9 mouse cellular contexts compared by ENCODE assay signal in genomic region chr1:148993586-148993985, GRCm38 (mm10).
DNase-seq lines count a peak whose midpoint lies in the region; ATAC-seq and TF ChIP-seq lines count a peak whose summit lies in the region.
"Had no signal": no experiment of that assay in that cellular context is flagged by ENCODE, and none has a peak within 500 bp of the region (broad histone marks: within the 10 kb centered on the region; RNA-seq: fewer than 3 reads in every experiment).

No protein-coding gene starts in this region.

- TF ChIP-seq EP300 in heart, adult 2 months (IDR thresholded peaks at IDR 0.05; ENCODE audit: insufficient read depth, low read depth, low read length), result no peak

- peak; percentile 71; the same call in 1 of the 2 replicates for ATAC-seq in midbrain, embryonic 11.5 days (ENCODE audit: low FRiP score)
- no peak for ATAC-seq in midbrain, embryonic 16.5 days

- intact Hi-C loops in heart, adult 2 months (cut with DNase I), result no loop called here
- intact Hi-C loops in heart, postnatal 36 days (cut with DNase I), result no loop called here

- no peak overlapping the region for H3K27ac ChIP-seq in heart, adult 2 months
- H3K27ac ChIP-seq in midbrain, embryonic 11.5 days (ENCODE audit: low read depth, low read length), result no peak overlapping the region
- no peak overlapping the region for H3K27ac ChIP-seq in midbrain, embryonic 16.5 days (ENCODE audit: low read length)

- 58% methylated on average over 1 of the region's 1 CpGs for WGBS in heart, adult 2 months
- 61% methylated on average over 1 of the region's 1 CpGs for WGBS in midbrain, embryonic 11.5 days
- 56% methylated on average over 1 of the region's 1 CpGs for WGBS in midbrain, embryonic 16.5 days

- H3K79me2 ChIP-seq in heart, adult 2 months (replicated peaks; ENCODE audit: control insufficient read depth, insufficient read depth, low read length), result no peaks in the 10 kb centered on the region

- H3K27me3 ChIP-seq in heart, adult 2 months (ENCODE audit: control insufficient read depth, insufficient read depth, low read length), result no peaks in the 10 kb centered on the region
- H3K27me3 ChIP-seq in midbrain, embryonic 11.5 days (ENCODE audit: control insufficient read depth, insufficient read depth, low read length), result no peaks in the 10 kb centered on the region
- no peaks in the 10 kb centered on the region for H3K27me3 ChIP-seq in midbrain, embryonic 16.5 days (ENCODE audit: control insufficient read depth, insufficient read depth, low read depth, low read length)
- H3K27me3 ChIP-seq: megakaryocyte, embryonic 14.5 days had no signal

- H3K36me3 ChIP-seq in heart, adult 2 months (ENCODE audit: control insufficient read depth, insufficient read depth, low read length), result no peaks in the 10 kb centered on the region
- no peaks in the 10 kb centered on the region for H3K36me3 ChIP-seq in midbrain, embryonic 11.5 days (ENCODE audit: control insufficient read depth, insufficient read depth, low read length)
- H3K36me3 ChIP-seq in midbrain, embryonic 16.5 days (ENCODE audit: control insufficient read depth, insufficient read depth, low read length), result no peaks in the 10 kb centered on the region

- peak; percentile 71 for TF ChIP-seq CTCF in heart, adult 2 months (IDR thresholded peaks at IDR 0.05)

- no peaks in the 10 kb centered on the region for H3K9me3 ChIP-seq in midbrain, embryonic 11.5 days (ENCODE audit: control insufficient read depth, low read length)
- H3K9me3 ChIP-seq in midbrain, embryonic 16.5 days (replicated peaks; ENCODE audit: control insufficient read depth, low read length, poor library complexity, severe bottlenecking), result no peaks in the 10 kb centered on the region

- no peak overlapping the region for H3K9ac ChIP-seq in heart, adult 2 months (ENCODE audit: low read depth, low read length)
- H3K9ac ChIP-seq in midbrain, embryonic 11.5 days (ENCODE audit: low read length), result no peak overlapping the region
- H3K9ac ChIP-seq in midbrain, embryonic 16.5 days (ENCODE audit: low read depth, low read length), result no peak overlapping the region

- no peak overlapping the region for H3K4me3 ChIP-seq in heart, adult 2 months
- no peak overlapping the region for H3K4me3 ChIP-seq in midbrain, embryonic 11.5 days (ENCODE audit: low read depth, low read length)
- no peak overlapping the region for H3K4me3 ChIP-seq in midbrain, embryonic 16.5 days (ENCODE audit: low read depth, low read length)
- H3K4me3 ChIP-seq: megakaryocyte, embryonic 14.5 days had no signal

- no peak overlapping the region for H3K4me2 ChIP-seq in midbrain, embryonic 11.5 days
- no peak overlapping the region for H3K4me2 ChIP-seq in midbrain, embryonic 16.5 days (ENCODE audit: low read length)

- no peak for TF ChIP-seq POLR2A in heart, adult 2 months (IDR thresholded peaks at IDR 0.05; ENCODE audit: insufficient read depth, low read depth, low read length)

- no peak for DNase-seq in heart, adult 2 months
- DNase-seq in heart, postnatal 36 days, result no peak
- DNase-seq in midbrain, embryonic 11.5 days (ENCODE audit: low spot score, missing footprints), result no peak
- DNase-seq in embryo, embryonic 10.5 days (ENCODE audit: low spot score), result peak; percentile 60
- DNase-seq in retina, adult 2 months (ENCODE audit: low read depth, low spot score), result peak; percentile 6
- no peak for DNase-seq in ovary, adult 18-20 months (ENCODE audit: low spot score)
- DNase-seq in right cerebral cortex, postnatal 36 days (ENCODE audit: low spot score in 2 of 2), result no peak

- H3K4me1 ChIP-seq in heart, adult 2 months (ENCODE audit: control insufficient read depth, insufficient read depth, low read length), result no peaks in the 10 kb centered on the region
- H3K4me1 ChIP-seq in midbrain, embryonic 11.5 days (ENCODE audit: control insufficient read depth, insufficient read depth, low read length), result no peaks in the 10 kb centered on the region
- H3K4me1 ChIP-seq in midbrain, embryonic 16.5 days (ENCODE audit: control insufficient read depth, insufficient read depth, low read length), result no peaks in the 10 kb centered on the region
- H3K4me1 ChIP-seq: megakaryocyte, embryonic 14.5 days had no signal

Comparison
In these comparisons a context has a peak if more than half of its experiments do, and no peak if none do; other contexts are left out.
1. DNase-seq: peak in embryo, embryonic 10.5 days (single experiment) and retina, adult 2 months (single experiment); none in heart, adult 2 months (0 of 2), heart, postnatal 36 days (0 of 2), midbrain, embryonic 11.5 days (single experiment), ovary, adult 18-20 months (single experiment) and right cerebral cortex, postnatal 36 days (0 of 2).